16 mouse cellular contexts compared by ENCODE assay signal in genomic region chr2:181576613-181577012, GRCm38 (mm10).
"Had no signal": no experiment of that assay in that cellular context is flagged by ENCODE, and none has a peak within 500 bp of the region (broad histone marks: within the 10 kb centered on the region; RNA-seq: fewer than 3 reads in every experiment).

No protein-coding gene starts in this region.

- DNase-seq: kidney, adult 8-10 months; lung, postnatal 14 days; right cerebral cortex, adult 18-20 months; right cerebral cortex, postnatal 25 days; thymus, adult 18-20 months; thymus, postnatal 14 days had no signal

- H3K27ac ChIP-seq: left cerebral cortex, adult 2 months; limb, embryonic 12.5 days; lung, embryonic 15.5 days; macrophage; midbrain, embryonic 12.5 days; neural tube, embryonic 15.5 days had no signal

- H3K27me3 ChIP-seq: limb, embryonic 12.5 days; lung, embryonic 15.5 days; megakaryocyte, embryonic 14.5 days; midbrain, embryonic 12.5 days; neural tube, embryonic 15.5 days had no signal

- ATAC-seq: inflammation-experienced regulatory T-cells, adult 6 months; intestine, postnatal 0 days had no signal

- H3K4me2 ChIP-seq: limb, embryonic 12.5 days; lung, embryonic 15.5 days; midbrain, embryonic 12.5 days; neural tube, embryonic 15.5 days had no signal

- H3K4me3 ChIP-seq: left cerebral cortex, adult 2 months; limb, embryonic 12.5 days; lung, embryonic 15.5 days; megakaryocyte, embryonic 14.5 days; midbrain, embryonic 12.5 days; myocyte; neural tube, embryonic 15.5 days had no signal

- H3K9me3 ChIP-seq: limb, embryonic 12.5 days; lung, embryonic 15.5 days; megakaryocyte, embryonic 14.5 days; midbrain, embryonic 12.5 days; neural tube, embryonic 15.5 days had no signal

- H3K9ac ChIP-seq: limb, embryonic 12.5 days; lung, embryonic 15.5 days; midbrain, embryonic 12.5 days; neural tube, embryonic 15.5 days had no signal
